Mouse (Mus musculus) hindbrain, postnatal 0 days (tissue): Measurements from ENCODE around the gene Prkg1. TPM values are rescaled to one million over a fixed set of nuclear protein-coding genes. Genes with fewer than 3 reads are reported as not detected.

Experiments
- ATAC-seq: fragments of 200-750 bp; cut with Nextera tagmentation; 2 replicates; pipeline ENCODE4 v1.8.0; 2017; ENCODE audit warnings: mild to moderate bottlenecking, moderate TSS enrichment, moderate library complexity
- DNase-seq: peaks from one replicate; pipeline ENCODE4 v3.0.0-alpha.2; 2015; ENCODE audit warnings: low spot score
- H3K27ac ChIP-seq: fragments of 300-500 bp; sonication (generic); 2 replicates; pipeline ENCODE4 v1.5.1; 2014; ENCODE audit warnings: mild to moderate bottlenecking
- H3K27me3 ChIP-seq: fragments of 300-500 bp; sonication (generic); 2 replicates; pipeline ENCODE4 v1.6.1; 2014; ENCODE audit warnings: low read length, mixed read lengths; ENCODE audit not compliant: insufficient read depth
- H3K36me3 ChIP-seq: fragments of 300-500 bp; sonication (generic); 2 replicates; pipeline ENCODE4 v1.6.1; 2014; ENCODE audit warnings: low read length, mixed read lengths; ENCODE audit not compliant: insufficient read depth
- H3K4me1 ChIP-seq: fragments of 300-500 bp; sonication (generic); 2 replicates; pipeline ENCODE4 v1.6.1; 2014; ENCODE audit warnings: antibody characterized with exemption, low read length, mixed read lengths; ENCODE audit not compliant: insufficient read depth
- H3K4me2 ChIP-seq: fragments of 300-500 bp; sonication (generic); 2 replicates; pipeline ENCODE4 v1.6.1; 2014; ENCODE audit warnings: low read depth, mild to moderate bottlenecking, low read length, moderate library complexity, mixed read lengths
- H3K4me3 ChIP-seq: fragments of 300-500 bp; sonication (generic); 2 replicates; pipeline ENCODE4 v1.5.1; 2014; ENCODE audit warnings: low read length
- H3K9ac ChIP-seq: fragments of 300-500 bp; sonication (generic); replicated peaks from 2 replicates; pipeline ENCODE4 v1.6.1; 2014; ENCODE audit warnings: mild to moderate bottlenecking, low read length, moderate library complexity, mixed read lengths
- H3K9me3 ChIP-seq: fragments of 300-500 bp; sonication (generic); 2 replicates; pipeline ENCODE4 v1.6.1; 2016; ENCODE audit warnings: low read length, mixed read lengths
- CTCF ChIP-seq: IDR thresholded peaks from 2 replicates; pipeline ENCODE4 v1.5.1; 2016; ENCODE audit warnings: antibody characterized with exemption, control low read depth, low read depth
- WGBS: fragments of 180-500 bp; shearing (Covaris S2); extraction: QIAGEN DNeasy Blood & Tissue Kit; methylation state at CpG from one replicate; pipeline ENCODE4 v1.1.7; 2014; 5-methylcytosine and 5-hydroxymethylcytosine counted together
- polyA plus RNA-seq: library from polyadenylated mRNA; unstranded; fragments of >200 nt; fragmentation: Nextera tagmentation; extraction: Ambion mirVana; gene quantifications from 2 replicates; pipeline ENCODE4 v1.2.1, GENCODE M21; 2015
- total RNA-seq: library from RNA; depleted of rRNA; stranded (reverse); fragments of >200 nt; gene quantifications from 2 replicates; pipeline ENCODE4 v1.2.3, GENCODE M21; 2014

The Prkg1 gene
- total and polyA plus RNA-seq, 2 experiments from 2014 or later, result 5.3 to 8.6 TPM

DNA sequence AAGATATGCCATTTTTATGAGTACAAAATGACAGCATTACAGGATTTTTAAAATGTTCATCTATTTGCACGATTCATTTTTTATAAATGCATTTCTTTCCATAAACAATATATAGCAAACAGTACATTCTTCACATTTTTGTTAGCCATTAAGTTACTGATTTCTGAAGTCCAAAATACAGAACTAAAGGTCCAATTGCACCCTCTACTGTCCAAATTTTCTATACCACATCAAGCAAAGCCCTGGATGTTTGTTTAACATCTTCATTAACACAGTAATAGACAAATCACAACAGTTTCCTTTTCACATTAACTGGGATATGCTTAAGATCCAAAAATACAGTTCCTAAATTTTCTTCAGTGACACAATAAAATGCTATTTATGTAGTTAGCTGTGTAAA, 84.0 kb downstream of the Prkg1 start:
- no peak overlapping the region for H3K4me3 ChIP-seq
- DNase-seq (peak; percentile 81), ATAC-seq (no peak)
- no peaks in the 10 kb centered on the region for H3K4me1 ChIP-seq
- no peak overlapping the region for H3K4me2 ChIP-seq
- H3K27me3 ChIP-seq, result no peaks in the 10 kb centered on the region
- no peak overlapping the region for H3K27ac ChIP-seq
- peak; percentile 74 for TF ChIP-seq CTCF
- H3K9me3 ChIP-seq, result no peaks in the 10 kb centered on the region
- WGBS, result 31% methylated on average over 1 of the region's 1 CpGs
- H3K9ac ChIP-seq, result no peak overlapping the region
- no peaks in the 10 kb centered on the region for H3K36me3 ChIP-seq

DNA sequence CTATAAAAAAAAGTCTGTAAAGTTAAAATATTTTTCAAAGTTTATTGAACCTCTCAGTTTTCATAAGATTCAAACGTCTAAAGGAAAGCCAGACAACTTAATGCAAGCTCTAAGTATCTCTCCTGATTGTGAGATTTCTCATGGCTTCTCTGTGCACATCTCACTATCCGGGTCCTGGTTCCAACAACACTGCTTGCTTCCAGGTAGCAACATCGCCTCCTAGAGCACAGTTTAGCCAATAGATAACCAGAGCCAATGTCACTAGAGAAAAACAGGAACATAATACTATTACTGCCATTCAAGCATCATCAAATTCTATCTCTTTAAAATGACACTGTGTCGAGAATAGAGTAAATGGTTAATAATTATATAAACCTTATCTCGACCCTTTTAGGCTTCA, 86.5 kb downstream of the Prkg1 start:
- Histone ChIP-seq H3K4me3 (no peak overlapping the region), H3K9me3 (no peaks in the 10 kb centered on the region), H3K4me1 (no peaks in the 10 kb centered on the region), H3K36me3 (no peaks in the 10 kb centered on the region), H3K27me3 (no peaks in the 10 kb centered on the region), H3K9ac (no peak overlapping the region), H3K4me2 (no peak overlapping the region), H3K27ac (no peak overlapping the region)
- peak; percentile 67 for DNase-seq
- no peak for ATAC-seq
- peak; percentile 58 for TF ChIP-seq CTCF
- WGBS, result 46% methylated on average over 5 of the region's 5 CpGs

DNA sequence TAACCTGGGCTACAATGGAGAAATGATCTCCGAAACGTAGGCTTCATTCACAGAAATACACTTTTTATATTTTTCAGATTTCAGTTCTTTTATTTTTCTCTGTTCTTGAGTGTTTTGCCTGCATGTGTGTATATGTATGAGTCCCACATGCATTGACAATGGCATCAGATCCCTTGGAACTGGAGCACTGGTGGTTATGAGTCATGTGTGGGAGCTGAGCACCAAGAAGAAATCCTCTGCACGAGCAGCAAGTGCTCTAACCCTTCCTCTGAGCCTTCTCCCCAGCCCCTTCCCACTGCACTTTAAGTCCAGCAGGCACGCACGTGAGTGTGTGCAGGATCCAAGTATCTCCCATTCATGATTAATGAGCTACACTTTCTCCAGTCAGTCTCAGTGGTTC, 93.1 kb downstream of the Prkg1 start:
- Histone ChIP-seq H3K9me3 (no peaks in the 10 kb centered on the region), H3K27ac (no peak overlapping the region), H3K4me1 (no peaks in the 10 kb centered on the region), H3K4me2 (no peak overlapping the region), H3K4me3 (no peak overlapping the region), H3K36me3 (no peaks in the 10 kb centered on the region), H3K9ac (no peak overlapping the region), H3K27me3 (no peaks in the 10 kb centered on the region)
- 76% methylated on average over 5 of the region's 5 CpGs for WGBS
- DNase-seq, result no peak
- no peak for TF ChIP-seq CTCF
- no peak for ATAC-seq

DNA sequence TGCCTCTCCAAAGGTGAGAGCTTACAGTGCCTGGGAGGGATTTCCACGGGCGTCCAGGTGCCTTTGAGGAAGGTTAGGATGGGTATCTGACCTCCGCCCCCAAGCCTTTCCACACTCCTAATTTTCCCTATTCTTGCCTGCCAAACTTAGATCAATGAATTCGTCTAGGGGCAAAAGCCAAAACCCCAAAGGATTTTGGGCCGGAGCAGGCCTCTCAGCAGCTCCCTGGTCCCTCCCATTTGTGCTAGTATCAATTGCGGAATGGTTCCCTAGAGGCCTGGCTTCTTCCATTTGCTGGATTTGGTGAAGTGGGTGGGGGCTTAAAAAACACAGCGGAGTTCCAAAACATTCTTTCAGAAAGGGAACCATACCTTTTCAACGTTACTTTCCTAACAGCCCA, 99.8 kb downstream of the Prkg1 start:
- ATAC-seq (no peak), DNase-seq (peak; percentile 37)
- Histone ChIP-seq H3K4me1 (peaks cover 11% of the 10 kb centered on the region), H3K4me3 (peak overlapping the region; percentile 72), H3K27me3 (no peaks in the 10 kb centered on the region), H3K27ac (peak overlapping the region; percentile 74), H3K4me2 (peak overlapping the region; percentile 94), H3K36me3 (no peaks in the 10 kb centered on the region), H3K9me3 (no peaks in the 10 kb centered on the region), H3K9ac (peak overlapping the region; percentile 66)
- WGBS, result 7% methylated on average over 8 of the region's 8 CpGs
- TF ChIP-seq CTCF, result no peak

GRCm38 (mm10) chr19:31664159-31664991, 100.5 kb downstream of the Prkg1 start:
- Histone ChIP-seq H3K27ac (peak overlapping the region; percentile 74), H3K9ac (peak overlapping the region; percentile 66), H3K27me3 (no peaks in the 10 kb centered on the region), H3K9me3 (no peaks in the 10 kb centered on the region), H3K4me2 (peak overlapping the region; percentile 94), H3K36me3 (no peaks in the 10 kb centered on the region), H3K4me1 (peaks cover 13% of the 10 kb centered on the region), H3K4me3 (peak overlapping the region; percentile 72)
- TF ChIP-seq CTCF, result no peak
- DNase-seq, result peak; percentile 79
- WGBS, result under 1% methylated on average over 52 of the region's 52 CpGs
- peak; percentile 86 for ATAC-seq

- ATAC-seq (peak; percentile 81), DNase-seq (peak; percentile 46)
- H3K9ac ChIP-seq, result peak overlapping the region; percentile 66
- H3K36me3 ChIP-seq, result no peaks in the 10 kb centered on the region
- H3K27ac ChIP-seq, result peak overlapping the region; percentile 74
- 3% methylated on average over 39 of the region's 39 CpGs for WGBS
- no peak for TF ChIP-seq CTCF
- H3K4me1 ChIP-seq, result peaks cover 17% of the 10 kb centered on the region
- peak overlapping the region; percentile 72 for H3K4me3 ChIP-seq
- H3K9me3 ChIP-seq, result no peaks in the 10 kb centered on the region
- H3K4me2 ChIP-seq, result peak overlapping the region; percentile 94
- no peaks in the 10 kb centered on the region for H3K27me3 ChIP-seq
These were observed 101.2 kb downstream of the Prkg1 start for GRCm38 (mm10) chr19:31663437-31664158.
